Mouse (Mus musculus) kidney, embryonic 15.5 days (tissue): ENCODE measurements around the gene Gnai2. TPM values are rescaled to one million over a fixed set of nuclear protein-coding genes. Genes with fewer than 3 reads are reported as not detected.
"Not testable (repeated sequence)": the region's sequence is repeated elsewhere in the genome, so short reads cannot be mapped to it uniquely, and the experiment has no call there.

Source experiments
- ATAC-seq: fragments of 200-750 bp; cut with Nextera tagmentation; replicated peaks from 2 replicates; pipeline ENCODE4 v1.8.0; 2017; ENCODE audit warnings: moderate TSS enrichment; ENCODE audit not compliant: low FRiP score
- H3K27ac ChIP-seq: fragments of 300-500 bp; sonication (generic); 2 replicates; pipeline ENCODE4 v1.5.1; 2015; ENCODE audit warnings: mild to moderate bottlenecking, inconsistent platforms
- H3K27me3 ChIP-seq: fragments of 300-500 bp; sonication (generic); 2 replicates; pipeline ENCODE4 v1.6.1; 2015; ENCODE audit warnings: inconsistent platforms
- H3K36me3 ChIP-seq: fragments of 300-500 bp; sonication (generic); 2 replicates; pipeline ENCODE4 v1.6.1; 2015; ENCODE audit warnings: inconsistent platforms
- H3K4me1 ChIP-seq: fragments of 300-500 bp; sonication (generic); 2 replicates; pipeline ENCODE4 v1.6.1; 2015; ENCODE audit warnings: inconsistent platforms
- H3K4me2 ChIP-seq: fragments of 300-500 bp; sonication (generic); 2 replicates; pipeline ENCODE4 v1.6.1; 2015; ENCODE audit warnings: moderate library complexity, mild to moderate bottlenecking, inconsistent platforms
- H3K4me3 ChIP-seq: fragments of 300-500 bp; sonication (generic); replicated peaks from 2 replicates; pipeline ENCODE4 v1.5.1; 2015; ENCODE audit warnings: mild to moderate bottlenecking, inconsistent platforms
- H3K9ac ChIP-seq: fragments of 300-500 bp; sonication (generic); 2 replicates; pipeline ENCODE4 v1.6.1; 2015; ENCODE audit warnings: mild to moderate bottlenecking, inconsistent platforms
- H3K9me3 ChIP-seq: fragments of 300-500 bp; sonication (generic); replicated peaks from 2 replicates; pipeline ENCODE4 v1.6.1; 2016; ENCODE audit warnings: inconsistent platforms
- WGBS: fragments of 180-500 bp; shearing (Covaris S2); methylation state at CpG from one replicate; pipeline ENCODE4 v1.1.7; 2015; ENCODE audit warnings: mixed read lengths; 5-methylcytosine and 5-hydroxymethylcytosine counted together
- polyA plus RNA-seq: library from polyadenylated mRNA; unstranded; fragments of >200 nt; fragmentation: Nextera tagmentation; extraction: Ambion mirVana; gene quantifications from 2 replicates; pipeline ENCODE4 v1.2.1, GENCODE M21; 2015

Gene Gnai2
- polyA plus RNA-seq, result 403 and 424 TPM in 2 replicates

GRCm38 (mm10) chr9:107635279-107636028 is at the start of gene Gnai2:
Gene Gnai2, minus strand, starts transcription at chr9:107635367.
- Histone ChIP-seq H3K27me3 (no peaks in the 10 kb centered on the region), H3K4me3 (peak within 1 kb of the TSS; percentile 93), H3K4me2 (peak within 1 kb of the TSS; percentile 96), H3K36me3 (peaks cover 8% of the 10 kb centered on the region; the same call in 1 of the 2 replicates), H3K27ac (peak within 1 kb of the TSS; percentile 92), H3K9me3 (no peaks in the 10 kb centered on the region), H3K4me1 (peaks cover 54% of the 10 kb centered on the region), H3K9ac (peak within 1 kb of the TSS; percentile 97)
- peak; percentile 97 for ATAC-seq
- 2% methylated on average over 38 of the region's 38 CpGs for WGBS

GRCm38 (mm10) chr9:107682405-107682804 is 47.2 kb upstream of the Gnai2 start:
- H3K36me3 ChIP-seq, result peaks cover 49% of the 10 kb centered on the region
- peaks cover 9% of the 10 kb centered on the region for H3K27me3 ChIP-seq
- H3K27ac ChIP-seq, result no peak overlapping the region
- no peak overlapping the region for H3K9ac ChIP-seq
- peaks cover 6% of the 10 kb centered on the region; the same call in 1 of the 2 replicates for H3K4me1 ChIP-seq
- no peak for ATAC-seq
- no peak overlapping the region for H3K4me2 ChIP-seq
- H3K4me3 ChIP-seq, result no peak overlapping the region
- WGBS, result 78% methylated on average over 20 of the region's 20 CpGs
- no peaks in the 10 kb centered on the region for H3K9me3 ChIP-seq

DNA sequence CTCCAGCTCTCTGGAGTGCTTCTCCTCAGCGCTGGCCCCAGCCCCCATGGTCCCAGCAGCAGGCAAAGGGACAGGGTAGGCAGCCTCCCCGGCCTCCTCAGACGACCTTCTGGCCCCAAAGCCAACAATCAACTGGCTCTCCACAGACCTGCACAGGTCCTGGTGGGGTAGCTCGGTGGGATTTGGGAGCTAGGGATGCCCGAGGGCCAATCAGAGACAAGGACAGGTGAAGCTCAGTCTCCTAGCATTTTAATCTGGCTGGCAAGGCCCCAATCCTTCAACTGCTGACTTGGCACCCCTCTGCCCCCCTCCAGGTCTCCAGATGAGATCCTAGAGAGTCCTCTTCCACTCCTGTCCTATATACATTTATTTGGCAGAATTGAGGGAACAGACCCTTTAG is 44.3 kb upstream of the Gnai2 start, which contains the start of gene Gnat1:
Gene Gnat1, minus strand, starts transcription at position 212 of the 400 bp plus-strand sequence.
- Histone ChIP-seq H3K27ac (no peak within 1 kb of the TSS), H3K9me3 (no peaks in the 10 kb centered on the region), H3K4me2 (no peak within 1 kb of the TSS), H3K36me3 (peaks cover 29% of the 10 kb centered on the region), H3K4me1 (peaks cover 29% of the 10 kb centered on the region), H3K27me3 (peaks cover 38% of the 10 kb centered on the region), H3K4me3 (no peak within 1 kb of the TSS), H3K9ac (no peak within 1 kb of the TSS)
- ATAC-seq, result no peak
- 35% methylated on average over 5 of the region's 5 CpGs for WGBS

GRCm38 (mm10) chr9:107678861-107679260 is 43.7 kb upstream of the Gnai2 start:
- Histone ChIP-seq H3K27me3 (peaks cover 43% of the 10 kb centered on the region), H3K9ac (no peak overlapping the region), H3K9me3 (no peaks in the 10 kb centered on the region), H3K4me2 (no peak overlapping the region), H3K27ac (no peak overlapping the region), H3K4me3 (no peak overlapping the region), H3K4me1 (peaks cover 29% of the 10 kb centered on the region), H3K36me3 (peaks cover 22% of the 10 kb centered on the region)
- 84% methylated on average over 2 of the region's 2 CpGs for WGBS
- ATAC-seq, result no peak

DNA sequence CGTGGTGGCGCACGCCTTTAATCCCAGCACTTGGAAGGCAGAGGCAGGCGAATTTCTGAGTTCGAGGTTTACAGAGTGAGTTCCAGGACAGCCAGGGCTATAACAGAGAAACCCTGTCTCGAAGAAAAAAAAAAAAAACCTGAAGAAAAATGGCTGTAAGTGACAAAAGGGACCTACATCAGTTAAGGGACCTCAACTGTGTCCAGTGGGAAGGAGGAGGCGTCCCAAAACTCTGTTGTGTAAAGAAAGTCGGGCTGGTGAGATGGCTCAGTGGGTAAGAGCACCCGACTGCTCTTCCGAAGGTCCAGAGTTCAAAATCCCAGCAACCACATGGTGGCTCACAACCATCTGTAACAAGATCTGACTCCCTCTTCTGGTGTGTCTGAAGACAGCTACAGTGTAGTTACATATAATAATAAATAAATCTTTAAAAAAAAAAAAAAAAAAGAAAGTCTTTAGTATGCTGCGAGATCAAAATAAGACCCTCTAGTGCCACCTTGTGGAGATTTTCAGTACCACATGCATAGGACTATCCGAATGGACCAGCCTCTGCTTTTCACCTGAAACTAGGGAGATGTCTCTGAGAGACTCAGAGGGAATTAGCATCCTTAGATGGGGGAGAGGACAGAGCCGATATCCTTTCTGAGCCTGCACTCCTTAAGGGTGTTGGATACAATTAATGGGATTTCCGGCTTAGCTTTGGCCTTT is 42.8 kb upstream of the Gnai2 start:
- not testable (repeated sequence) for H3K4me2 ChIP-seq, ATAC-seq, H3K4me3 ChIP-seq, H3K9me3 ChIP-seq, H3K27ac ChIP-seq, H3K9ac ChIP-seq
- Histone ChIP-seq H3K27me3 (peaks cover 43% of the 10 kb centered on the region), H3K36me3 (peaks cover 14% of the 10 kb centered on the region), H3K4me1 (peaks cover 29% of the 10 kb centered on the region)
- 37% methylated on average over 14 of the region's 14 CpGs for WGBS

- no peak for ATAC-seq
- peak overlapping the region; percentile 36; the same call in 1 of the 2 replicates for H3K4me3 ChIP-seq
- H3K9me3 ChIP-seq, result no peaks in the 10 kb centered on the region
- 20% methylated on average over 17 of the region's 17 CpGs for WGBS
- H3K36me3 ChIP-seq, result peaks cover 6% of the 10 kb centered on the region
- peaks cover 43% of the 10 kb centered on the region for H3K27me3 ChIP-seq
- peaks cover 29% of the 10 kb centered on the region for H3K4me1 ChIP-seq
- no peak overlapping the region for H3K27ac ChIP-seq
- H3K9ac ChIP-seq, result no peak overlapping the region
- peak overlapping the region; percentile 71; the same call in 1 of the 2 replicates for H3K4me2 ChIP-seq
Measured at GRCm38 (mm10) chr9:107677091-107677784, 42.1 kb upstream of the Gnai2 start.

GRCm38 (mm10) chr9:107676302-107676701 is 41.1 kb upstream of the Gnai2 start:
- 0 out of 2 replicates have a peak, but pooled peaks have one; percentile 19 for ATAC-seq

DNA sequence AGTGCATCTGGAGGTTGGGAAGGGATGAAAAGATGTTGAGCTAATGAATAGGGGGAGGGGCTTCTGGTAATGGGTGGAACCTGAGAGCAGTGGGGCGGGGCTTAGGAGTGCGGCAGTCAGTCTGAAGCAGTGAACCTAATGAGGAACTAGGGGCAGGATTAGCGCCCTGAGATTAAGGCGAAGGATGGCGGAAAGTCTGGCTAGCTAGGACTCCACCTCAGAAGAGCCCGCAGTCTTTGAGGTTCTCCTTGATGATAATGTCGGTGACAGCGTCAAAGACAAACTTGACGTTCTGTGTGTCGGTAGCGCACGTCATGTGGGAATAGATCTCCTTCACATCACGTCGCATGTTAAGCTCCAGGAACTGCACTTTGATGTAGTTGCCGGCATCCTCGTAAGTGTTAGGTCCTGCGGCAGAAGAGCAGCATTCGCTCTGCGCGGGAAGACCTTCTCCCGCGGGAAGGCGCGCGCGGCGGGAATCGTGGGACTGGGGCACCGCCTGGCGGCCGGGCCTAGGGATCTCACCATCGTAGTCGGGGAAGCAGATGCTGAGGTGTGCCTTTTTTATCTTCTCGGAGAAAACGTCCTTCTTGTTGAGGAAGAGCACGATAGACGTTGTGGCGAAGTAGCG is 40.6 kb upstream of the Gnai2 start:
- Histone ChIP-seq H3K4me1 (peaks cover 29% of the 10 kb centered on the region), H3K9ac (0 out of 2 replicates have a peak overlapping the region, but pooled peaks have one; percentile 7), H3K9me3 (no peaks in the 10 kb centered on the region), H3K36me3 (no peaks in the 10 kb centered on the region), H3K27ac (no peak overlapping the region), H3K4me3 (peak overlapping the region; percentile 36), H3K4me2 (peak overlapping the region; percentile 71), H3K27me3 (peaks cover 43% of the 10 kb centered on the region)
- ATAC-seq, result peak; percentile 30; the same call in 1 of the 2 replicates
- WGBS, result under 1% methylated on average over 39 of the region's 39 CpGs

More at GRCm38 (mm10) chr9:107676302-107676701, 41.1 kb upstream of the Gnai2 start:
- WGBS, result under 1% methylated on average over 25 of the region's 25 CpGs
- Histone ChIP-seq H3K4me3 (peak overlapping the region; percentile 36), H3K4me1 (peaks cover 29% of the 10 kb centered on the region), H3K27ac (no peak overlapping the region), H3K4me2 (peak overlapping the region; percentile 71), H3K27me3 (peaks cover 43% of the 10 kb centered on the region), H3K9ac (0 out of 2 replicates have a peak overlapping the region, but pooled peaks have one; percentile 7), H3K9me3 (no peaks in the 10 kb centered on the region), H3K36me3 (no peaks in the 10 kb centered on the region)

- no peak overlapping the region for H3K9ac ChIP-seq
- H3K27ac ChIP-seq, result no peak overlapping the region
- ATAC-seq, result peak; percentile 43
- WGBS, result 63% methylated on average over 9 of the region's 9 CpGs
- peaks cover 37% of the 10 kb centered on the region for H3K4me1 ChIP-seq
- peaks cover 43% of the 10 kb centered on the region for H3K27me3 ChIP-seq
- H3K9me3 ChIP-seq, result no peaks in the 10 kb centered on the region
- H3K4me2 ChIP-seq, result no peak overlapping the region
- no peaks in the 10 kb centered on the region for H3K36me3 ChIP-seq
- H3K4me3 ChIP-seq, result no peak overlapping the region
Measured at GRCm38 (mm10) chr9:107674609-107675429, 39.7 kb upstream of the Gnai2 start.

- Histone ChIP-seq H3K4me3 (no peak overlapping the region), H3K27me3 (peaks cover 29% of the 10 kb centered on the region), H3K4me2 (no peak overlapping the region), H3K9ac (no peak overlapping the region), H3K4me1 (peaks cover 49% of the 10 kb centered on the region), H3K9me3 (no peaks in the 10 kb centered on the region), H3K27ac (no peak overlapping the region), H3K36me3 (no peaks in the 10 kb centered on the region)
- ATAC-seq, result 0 out of 2 replicates have a peak, but pooled peaks have one; percentile 30
- 33% methylated on average over 5 of the region's 5 CpGs for WGBS
Measured at GRCm38 (mm10) chr9:107670259-107670658, 35.1 kb upstream of the Gnai2 start.
